ENCODE assay signal across 20 mouse cellular contexts in the genomic region with DNA sequence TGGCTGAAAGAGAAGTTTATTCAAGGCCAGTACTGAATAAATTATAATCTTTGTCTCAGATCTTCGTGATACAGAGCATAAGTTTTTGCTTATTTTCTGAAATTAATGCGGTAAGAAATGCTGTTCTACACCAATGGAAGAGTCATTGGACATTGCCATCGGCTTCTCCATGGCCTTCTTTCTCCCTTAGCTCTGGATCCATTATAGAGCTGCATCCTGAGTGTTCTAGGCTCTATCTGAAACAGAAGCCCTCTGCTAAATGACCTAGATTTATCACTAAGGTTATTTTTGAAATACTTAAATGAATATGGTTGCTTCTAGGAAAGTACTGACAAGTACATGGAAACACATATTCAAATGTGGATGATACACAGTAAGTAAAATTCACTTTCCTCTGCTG. TPM values are rescaled to one million over a fixed set of nuclear protein-coding genes. Genes with fewer than 3 reads are reported as not detected.
"Had no signal": no experiment of that assay in that cellular context is flagged by ENCODE, and none has a peak within 500 bp of the region (broad histone marks: within the 10 kb centered on the region; RNA-seq: fewer than 3 reads in every experiment).

No protein-coding gene starts in this region.

- H3K4me2 ChIP-seq: neural tube, embryonic 15.5 days; stomach, embryonic 15.5 days had no signal

- H3K4me1 ChIP-seq: neural tube, embryonic 15.5 days; stomach, embryonic 15.5 days had no signal

- H3K4me3 ChIP-seq: neural tube, embryonic 15.5 days; stomach, embryonic 15.5 days had no signal

- H3K27ac ChIP-seq: neural tube, embryonic 15.5 days; stomach, embryonic 15.5 days; stomach, postnatal 0 days had no signal

- H3K9ac ChIP-seq: neural tube, embryonic 15.5 days; stomach, embryonic 15.5 days had no signal

- H3K27me3 ChIP-seq: neural tube, embryonic 15.5 days; stomach, embryonic 15.5 days had no signal

- DNase-seq: retina, postnatal 1 day; right cerebral cortex, adult 18-20 months; right cerebral cortex, postnatal 14 days; right cerebral cortex, postnatal 25 days; right cerebral cortex, postnatal 4 days; spleen, adult 18-20 months; thymus, adult 18-20 months; thymus, adult 2 months; thymus, postnatal 14 days; thymus, postnatal 25 days; thymus, postnatal 36 days; thymus, postnatal 4 days had no signal

RNA-seq across cellular contexts. Expression of a gene that starts 14.3 kb away (rescaled TPM):
- total RNA-seq: neutrophil, adult 5-6 weeks had no signal

RNA-seq across cellular contexts. Expression of a gene that starts 28.7 kb away (rescaled TPM):
- total RNA-seq: neutrophil, adult 5-6 weeks had no signal
- polyA plus RNA-seq: neural tube, embryonic 14.5 days; neural tube, embryonic 15.5 days; spleen, adult 2 months; stomach, postnatal 0 days; testis, adult 2 months; thymus, adult 2 months; urinary bladder, adult 2 months had no signal
